Mouse (Mus musculus): ENCODE data around the gene Efcab7. TPM values are rescaled to one million over a fixed set of nuclear protein-coding genes. Genes with fewer than 3 reads are reported as not detected.

Gene Efcab7
- polyA plus RNA-seq, 1 experiment: 12.1 TPM

DNA sequence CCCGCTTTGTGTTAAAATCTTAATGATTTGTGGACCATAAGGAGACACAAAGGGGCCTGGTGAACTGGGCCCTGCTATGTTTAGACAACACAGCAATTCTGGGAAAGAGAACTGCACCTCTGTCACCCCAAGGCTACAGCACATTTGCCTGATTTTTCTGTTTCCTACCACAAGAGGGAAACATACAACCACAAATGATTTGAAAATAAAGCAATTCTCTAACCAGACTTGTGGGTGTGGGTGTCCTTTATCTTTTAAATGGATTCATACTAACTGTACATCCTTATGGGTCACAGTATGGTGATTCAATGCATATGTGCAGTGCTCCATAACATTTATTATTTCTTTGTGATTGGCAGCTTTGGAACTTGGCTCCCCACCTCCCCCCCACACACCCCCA, 118.2 kb downstream of the Efcab7 start:
- Histone ChIP-seq H3K4me3 (ENCODE audit: low read depth, low read length) (no peak overlapping the region), H3K27ac (ENCODE audit: insufficient read depth, low read length) (no peak overlapping the region), H3K9me3 (replicated peaks; ENCODE audit: control insufficient read depth, insufficient read depth, low read length, poor library complexity, severe bottlenecking) (no peaks in the 10 kb centered on the region), H3K27me3 (ENCODE audit: control insufficient read depth, insufficient read depth, low read length, poor library complexity, severe bottlenecking) (no peaks in the 10 kb centered on the region), H3K36me3 (ENCODE audit: control insufficient read depth, insufficient read depth, low read length, poor library complexity, severe bottlenecking) (no peaks in the 10 kb centered on the region), H3K9ac (ENCODE audit: low read depth, poor library complexity, severe bottlenecking) (no peak overlapping the region), H3K4me1 (ENCODE audit: control insufficient read depth, insufficient read depth, low read length) (no peaks in the 10 kb centered on the region)
- TF ChIP-seq CTCF (IDR thresholded peaks at IDR 0.05; ENCODE audit: low read depth, low read length) (no peak), POLR2A (IDR thresholded peaks at IDR 0.05; ENCODE audit: insufficient read depth, low read length) (no peak), EP300 (IDR thresholded peaks at IDR 0.05; ENCODE audit: insufficient read depth, low read depth, low read length) (no peak)

DNA sequence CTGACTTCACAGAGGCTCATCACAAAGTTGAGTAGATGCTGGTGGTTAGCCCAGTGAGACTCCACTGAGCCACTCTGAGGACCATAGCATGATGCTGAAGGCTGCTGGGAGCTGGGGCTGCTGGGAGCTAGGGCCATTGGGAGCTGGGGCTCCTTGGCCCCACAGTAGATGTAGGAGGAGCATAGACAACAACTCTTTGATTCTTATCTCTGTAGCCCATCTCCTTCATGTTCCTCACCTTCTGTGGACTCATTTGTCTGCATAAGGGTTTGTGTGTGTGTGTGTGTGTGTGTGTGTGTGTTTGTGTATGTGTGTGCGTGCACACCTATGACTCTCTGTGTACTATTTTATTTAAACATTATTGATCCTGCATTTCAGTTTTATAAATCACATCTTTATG, 118.9 kb downstream of the Efcab7 start:
- Histone ChIP-seq H3K9ac (ENCODE audit: low read depth, poor library complexity, severe bottlenecking) (no peak overlapping the region), H3K9me3 (replicated peaks; ENCODE audit: control insufficient read depth, insufficient read depth, low read length, poor library complexity, severe bottlenecking) (no peaks in the 10 kb centered on the region), H3K4me3 (ENCODE audit: low read depth, low read length) (no peak overlapping the region), H3K27me3 (ENCODE audit: control insufficient read depth, insufficient read depth, low read length, poor library complexity, severe bottlenecking) (no peaks in the 10 kb centered on the region), H3K4me1 (ENCODE audit: control insufficient read depth, insufficient read depth, low read length) (no peaks in the 10 kb centered on the region), H3K27ac (ENCODE audit: insufficient read depth, low read length) (no peak overlapping the region), H3K36me3 (ENCODE audit: control insufficient read depth, insufficient read depth, low read length, poor library complexity, severe bottlenecking) (no peaks in the 10 kb centered on the region)
- TF ChIP-seq EP300 (IDR thresholded peaks at IDR 0.05; ENCODE audit: insufficient read depth, low read depth, low read length) (no peak), POLR2A (IDR thresholded peaks at IDR 0.05; ENCODE audit: insufficient read depth, low read length) (no peak), CTCF (IDR thresholded peaks at IDR 0.05; ENCODE audit: low read depth, low read length) (no peak)

DNA sequence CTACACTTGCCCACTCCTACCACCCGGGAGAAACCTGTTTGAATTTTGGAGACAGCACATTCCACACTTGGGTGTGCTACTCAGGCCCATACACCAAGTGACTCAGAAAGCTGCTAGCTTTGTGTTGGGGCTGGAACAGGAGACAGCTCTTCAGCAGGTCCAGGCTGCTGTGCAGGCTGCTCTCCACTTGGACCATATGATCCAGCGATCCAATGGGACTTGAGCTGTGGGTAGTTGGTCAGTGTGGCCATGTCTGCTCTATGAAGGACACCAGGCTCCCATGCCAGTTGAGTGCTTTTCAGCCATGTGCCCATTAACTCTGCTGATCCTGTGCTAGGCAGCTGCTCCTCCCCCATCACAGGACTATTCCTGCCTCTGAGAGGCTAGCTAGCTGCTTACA, 124.9 kb downstream of the Efcab7 start:
- Histone ChIP-seq H3K9ac (ENCODE audit: low read depth, poor library complexity, severe bottlenecking) (no peak overlapping the region), H3K4me3 (ENCODE audit: low read depth, low read length) (no peak overlapping the region), H3K27me3 (ENCODE audit: control insufficient read depth, insufficient read depth, low read length, poor library complexity, severe bottlenecking) (no peaks in the 10 kb centered on the region), H3K36me3 (ENCODE audit: control insufficient read depth, insufficient read depth, low read length, poor library complexity, severe bottlenecking) (no peaks in the 10 kb centered on the region), H3K27ac (ENCODE audit: insufficient read depth, low read length) (no peak overlapping the region), H3K9me3 (replicated peaks; ENCODE audit: control insufficient read depth, insufficient read depth, low read length, poor library complexity, severe bottlenecking) (no peaks in the 10 kb centered on the region), H3K4me1 (ENCODE audit: control insufficient read depth, insufficient read depth, low read length) (no peaks in the 10 kb centered on the region)
- TF ChIP-seq EP300 (IDR thresholded peaks at IDR 0.05; ENCODE audit: insufficient read depth, low read depth, low read length) (no peak), CTCF (IDR thresholded peaks at IDR 0.05; ENCODE audit: low read depth, low read length) (no peak), POLR2A (IDR thresholded peaks at IDR 0.05; ENCODE audit: insufficient read depth, low read length) (no peak)

DNA sequence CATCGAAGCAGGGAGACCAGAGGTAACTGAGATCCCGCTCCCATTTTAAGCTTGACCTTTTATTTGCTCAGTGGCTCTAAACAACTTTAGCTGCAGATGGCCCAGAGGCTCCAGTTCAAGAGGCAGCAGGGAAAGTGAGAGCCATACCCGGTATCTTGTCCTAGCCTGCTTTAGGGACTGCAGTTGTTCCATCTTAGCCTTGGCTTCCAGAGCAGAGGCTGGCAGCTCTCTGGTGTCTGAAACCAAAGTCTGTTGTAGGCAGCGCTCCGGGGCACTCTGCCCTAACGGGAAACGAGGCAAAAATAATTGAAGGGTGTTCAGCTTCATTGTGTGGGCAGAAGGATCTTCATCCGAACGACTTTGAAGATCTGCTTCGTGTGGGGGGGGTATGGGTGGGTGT, 126.4 kb downstream of the Efcab7 start:
- Histone ChIP-seq H3K9ac (ENCODE audit: low read depth, poor library complexity, severe bottlenecking) (no peak overlapping the region), H3K4me1 (ENCODE audit: control insufficient read depth, insufficient read depth, low read length) (no peaks in the 10 kb centered on the region), H3K27ac (ENCODE audit: insufficient read depth, low read length) (no peak overlapping the region), H3K27me3 (ENCODE audit: control insufficient read depth, insufficient read depth, low read length, poor library complexity, severe bottlenecking) (no peaks in the 10 kb centered on the region), H3K9me3 (replicated peaks; ENCODE audit: control insufficient read depth, insufficient read depth, low read length, poor library complexity, severe bottlenecking) (no peaks in the 10 kb centered on the region), H3K36me3 (ENCODE audit: control insufficient read depth, insufficient read depth, low read length, poor library complexity, severe bottlenecking) (no peaks in the 10 kb centered on the region), H3K4me3 (ENCODE audit: low read depth, low read length) (no peak overlapping the region)
- no peak for TF ChIP-seq POLR2A (IDR thresholded peaks at IDR 0.05; ENCODE audit: insufficient read depth, low read length)
- no peak for TF ChIP-seq CTCF (IDR thresholded peaks at IDR 0.05; ENCODE audit: low read depth, low read length)
- TF ChIP-seq EP300 (IDR thresholded peaks at IDR 0.05; ENCODE audit: insufficient read depth, low read depth, low read length): no peak

DNA sequence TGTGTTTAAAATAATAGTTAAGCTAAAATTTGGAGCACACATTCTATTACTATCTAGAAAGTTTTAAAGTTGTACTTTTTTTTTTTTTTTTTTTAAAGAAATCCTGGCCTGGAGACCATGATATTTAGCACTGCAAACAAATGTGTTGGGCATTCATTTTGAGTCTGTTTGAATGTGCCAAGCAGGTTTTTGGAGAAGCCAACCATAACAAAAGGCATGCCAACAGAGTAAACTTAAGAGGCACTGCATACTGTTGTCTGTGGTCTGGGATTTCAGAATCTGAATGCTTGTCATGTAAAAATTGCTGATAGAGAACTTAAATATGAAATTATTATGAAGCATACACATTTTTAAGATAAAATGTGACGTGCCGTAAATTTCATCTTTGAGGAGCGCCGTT, 128.2 kb downstream of the Efcab7 start:
- H3K9ac ChIP-seq (ENCODE audit: low read depth, poor library complexity, severe bottlenecking): no peak overlapping the region
- TF ChIP-seq CTCF (IDR thresholded peaks at IDR 0.05; ENCODE audit: low read depth, low read length) (no peak), EP300 (IDR thresholded peaks at IDR 0.05; ENCODE audit: insufficient read depth, low read depth, low read length) (no peak), POLR2A (IDR thresholded peaks at IDR 0.05; ENCODE audit: insufficient read depth, low read length) (no peak)
- H3K36me3 ChIP-seq (ENCODE audit: control insufficient read depth, insufficient read depth, low read length, poor library complexity, severe bottlenecking): no peaks in the 10 kb centered on the region
- H3K4me1 ChIP-seq (ENCODE audit: control insufficient read depth, insufficient read depth, low read length): no peaks in the 10 kb centered on the region
- H3K9me3 ChIP-seq (replicated peaks; ENCODE audit: control insufficient read depth, insufficient read depth, low read length, poor library complexity, severe bottlenecking): no peaks in the 10 kb centered on the region
- H3K4me3 ChIP-seq (ENCODE audit: low read depth, low read length): no peak overlapping the region
- no peak overlapping the region for H3K27ac ChIP-seq (ENCODE audit: insufficient read depth, low read length)
- no peaks in the 10 kb centered on the region for H3K27me3 ChIP-seq (ENCODE audit: control insufficient read depth, insufficient read depth, low read length, poor library complexity, severe bottlenecking)

GRCm38 (mm10) chr4:99958084-99958815, 129.3 kb downstream of the Efcab7 start:
- no peaks in the 10 kb centered on the region for H3K27me3 ChIP-seq (ENCODE audit: control insufficient read depth, insufficient read depth, low read length, poor library complexity, severe bottlenecking)
- no peaks in the 10 kb centered on the region for H3K9me3 ChIP-seq (replicated peaks; ENCODE audit: control insufficient read depth, insufficient read depth, low read length, poor library complexity, severe bottlenecking)
- no peaks in the 10 kb centered on the region for H3K4me1 ChIP-seq (ENCODE audit: control insufficient read depth, insufficient read depth, low read length)
- H3K27ac ChIP-seq (ENCODE audit: insufficient read depth, low read length): no peak overlapping the region
- no peaks in the 10 kb centered on the region for H3K36me3 ChIP-seq (ENCODE audit: control insufficient read depth, insufficient read depth, low read length, poor library complexity, severe bottlenecking)
- no peak for TF ChIP-seq EP300 (IDR thresholded peaks at IDR 0.05; ENCODE audit: insufficient read depth, low read depth, low read length)
- no peak for TF ChIP-seq POLR2A (IDR thresholded peaks at IDR 0.05; ENCODE audit: insufficient read depth, low read length)
- H3K9ac ChIP-seq (ENCODE audit: low read depth, poor library complexity, severe bottlenecking): no peak overlapping the region
- no peak overlapping the region for H3K4me3 ChIP-seq (ENCODE audit: low read depth, low read length)

Data from ES-Bruce4 (cell line).